Mouse (Mus musculus): ENCODE data around the gene Diras1. TPM values are rescaled to one million over a fixed set of nuclear protein-coding genes. Genes with fewer than 3 reads are reported as not detected.

Gene Diras1
- polyA plus RNA-seq, 1 experiment from 2014 or later = 1.5 TPM

GRCm38 (mm10) chr10:81041458-81042175 is 16.2 kb upstream of the Diras1 start:
- ATAC-seq (replicated peaks; ENCODE audit: low FRiP score) = no peak
- DNase-seq (ENCODE audit: low spot score) = peak; percentile 83
- Histone ChIP-seq H3K36me3 (ENCODE audit: control insufficient read depth, insufficient read depth, low read length) (peaks cover 12% of the 10 kb centered on the region; the same call in 1 of the 2 replicates), H3K4me2 (ENCODE audit: low read depth, low read length, severe bottlenecking) (no peak overlapping the region), H3K27ac (ENCODE audit: low read depth, low read length) (no peak overlapping the region), H3K4me3 (ENCODE audit: low read depth, low read length) (no peak overlapping the region), H3K4me1 (replicated peaks; ENCODE audit: control insufficient read depth, insufficient read depth, low read length) (peaks cover 3% of the 10 kb centered on the region; the same call in 1 of the 2 replicates), H3K9ac (ENCODE audit: low read length) (no peak overlapping the region), H3K9me3 (ENCODE audit: control insufficient read depth, low read length) (no peaks in the 10 kb centered on the region), H3K27me3 (ENCODE audit: control insufficient read depth, insufficient read depth, low read length) (no peaks in the 10 kb centered on the region)
- 37% methylated on average over 13 of the region's 13 CpGs for WGBS

GRCm38 (mm10) chr10:81036988-81037580 is 11.6 kb upstream of the Diras1 start, which contains the start of gene Slc39a3:
Gene Slc39a3 (minus strand): TSS chr10:81037426.
- Histone ChIP-seq H3K4me1 (replicated peaks; ENCODE audit: control insufficient read depth, insufficient read depth, low read length) (peaks cover 3% of the 10 kb centered on the region; the same call in 1 of the 2 replicates), H3K27ac (ENCODE audit: low read depth, low read length) (peak within 1 kb of the TSS; percentile 58; the same call in 1 of the 2 replicates), H3K36me3 (ENCODE audit: control insufficient read depth, insufficient read depth, low read length) (no peaks in the 10 kb centered on the region), H3K27me3 (ENCODE audit: control insufficient read depth, insufficient read depth, low read length) (no peaks in the 10 kb centered on the region), H3K4me2 (ENCODE audit: low read depth, low read length, severe bottlenecking) (peak within 1 kb of the TSS; percentile 49), H3K9me3 (ENCODE audit: control insufficient read depth, low read length) (no peaks in the 10 kb centered on the region), H3K9ac (ENCODE audit: low read length) (peak within 1 kb of the TSS; percentile 72), H3K4me3 (ENCODE audit: low read depth, low read length) (peak within 1 kb of the TSS; percentile 65)
- 1% methylated on average over 33 of the region's 35 CpGs for WGBS
- DNase-seq (ENCODE audit: low spot score) = peak; percentile 99
- peak; percentile 99 for ATAC-seq (replicated peaks; ENCODE audit: low FRiP score)

- DNase-seq (ENCODE audit: low spot score) = no peak
- WGBS = 78% methylated on average over 7 of the region's 7 CpGs
- H3K27me3 ChIP-seq (ENCODE audit: control insufficient read depth, insufficient read depth, low read length) = no peaks in the 10 kb centered on the region
Observed at GRCm38 (mm10) chr10:81036251-81036650, 10.8 kb upstream of the Diras1 start.

GRCm38 (mm10) chr10:81033586-81033985 is 8.1 kb upstream of the Diras1 start:
- no peaks in the 10 kb centered on the region for H3K9me3 ChIP-seq (ENCODE audit: control insufficient read depth, low read length)
- no peaks in the 10 kb centered on the region; the same call in 1 of the 2 replicates for H3K36me3 ChIP-seq (ENCODE audit: control insufficient read depth, insufficient read depth, low read length)
- no peak overlapping the region for H3K4me2 ChIP-seq (ENCODE audit: low read depth, low read length, severe bottlenecking)
- no peak overlapping the region for H3K27ac ChIP-seq (ENCODE audit: low read depth, low read length)
- no peaks in the 10 kb centered on the region for H3K27me3 ChIP-seq (ENCODE audit: control insufficient read depth, insufficient read depth, low read length)
- peaks cover 3% of the 10 kb centered on the region; the same call in 1 of the 2 replicates for H3K4me1 ChIP-seq (replicated peaks; ENCODE audit: control insufficient read depth, insufficient read depth, low read length)
- DNase-seq (ENCODE audit: low spot score) (no peak), ATAC-seq (replicated peaks; ENCODE audit: low FRiP score) (no peak)
- WGBS = 84% methylated on average over 10 of the region's 10 CpGs
- H3K4me3 ChIP-seq (ENCODE audit: low read depth, low read length) = no peak overlapping the region
- H3K9ac ChIP-seq (ENCODE audit: low read length) = no peak overlapping the region

More at GRCm38 (mm10) chr10:81036251-81036650, 10.8 kb upstream of the Diras1 start:
- no peak overlapping the region for H3K27ac ChIP-seq (ENCODE audit: low read depth, low read length)
- H3K4me2 ChIP-seq (ENCODE audit: low read depth, low read length, severe bottlenecking) = no peak overlapping the region
- no peaks in the 10 kb centered on the region for H3K9me3 ChIP-seq (ENCODE audit: control insufficient read depth, low read length)
- peaks cover 3% of the 10 kb centered on the region; the same call in 1 of the 2 replicates for H3K4me1 ChIP-seq (replicated peaks; ENCODE audit: control insufficient read depth, insufficient read depth, low read length)
- H3K36me3 ChIP-seq (ENCODE audit: control insufficient read depth, insufficient read depth, low read length) = no peaks in the 10 kb centered on the region
- no peak for ATAC-seq (replicated peaks; ENCODE audit: low FRiP score)
- H3K9ac ChIP-seq (ENCODE audit: low read length) = no peak overlapping the region
- no peak overlapping the region for H3K4me3 ChIP-seq (ENCODE audit: low read depth, low read length)

- H3K27ac ChIP-seq (ENCODE audit: low read depth, low read length) = no peak overlapping the region
- H3K27me3 ChIP-seq (ENCODE audit: control insufficient read depth, insufficient read depth, low read length) = peaks cover 6% of the 10 kb centered on the region; the same call in 1 of the 2 replicates
- 79% methylated on average over 10 of the region's 10 CpGs for WGBS
- no peaks in the 10 kb centered on the region for H3K9me3 ChIP-seq (ENCODE audit: control insufficient read depth, low read length)
- no peak overlapping the region for H3K9ac ChIP-seq (ENCODE audit: low read length)
- peaks cover 4% of the 10 kb centered on the region; the same call in 1 of the 2 replicates for H3K4me1 ChIP-seq (replicated peaks; ENCODE audit: control insufficient read depth, insufficient read depth, low read length)
- H3K36me3 ChIP-seq (ENCODE audit: control insufficient read depth, insufficient read depth, low read length) = no peaks in the 10 kb centered on the region; the same call in 1 of the 2 replicates
- H3K4me2 ChIP-seq (ENCODE audit: low read depth, low read length, severe bottlenecking) = no peak overlapping the region
- no peak for DNase-seq (ENCODE audit: low spot score)
- ATAC-seq (replicated peaks; ENCODE audit: low FRiP score) = no peak
- H3K4me3 ChIP-seq (ENCODE audit: low read depth, low read length) = no peak overlapping the region
Observed at GRCm38 (mm10) chr10:81029031-81029430, 3.6 kb upstream of the Diras1 start.

- DNase-seq (ENCODE audit: low spot score) (no peak), ATAC-seq (replicated peaks; ENCODE audit: low FRiP score) (no peak)
- Histone ChIP-seq H3K9ac (ENCODE audit: low read length) (no peak overlapping the region), H3K36me3 (ENCODE audit: control insufficient read depth, insufficient read depth, low read length) (no peaks in the 10 kb centered on the region; the same call in 1 of the 2 replicates), H3K4me3 (ENCODE audit: low read depth, low read length) (no peak overlapping the region), H3K27me3 (ENCODE audit: control insufficient read depth, insufficient read depth, low read length) (peaks cover 6% of the 10 kb centered on the region; the same call in 1 of the 2 replicates), H3K4me2 (ENCODE audit: low read depth, low read length, severe bottlenecking) (no peak overlapping the region), H3K4me1 (replicated peaks; ENCODE audit: control insufficient read depth, insufficient read depth, low read length) (peaks cover 4% of the 10 kb centered on the region; the same call in 1 of the 2 replicates), H3K9me3 (ENCODE audit: control insufficient read depth, low read length) (no peaks in the 10 kb centered on the region), H3K27ac (ENCODE audit: low read depth, low read length) (no peak overlapping the region)
Observed at GRCm38 (mm10) chr10:81028219-81028618, 2.8 kb upstream of the Diras1 start.

- 83% methylated on average over 4 of the region's 4 CpGs for WGBS
- no peak overlapping the region for H3K9ac ChIP-seq (ENCODE audit: low read length)
- H3K4me2 ChIP-seq (ENCODE audit: low read depth, low read length, severe bottlenecking) = no peak overlapping the region
- H3K36me3 ChIP-seq (ENCODE audit: control insufficient read depth, insufficient read depth, low read length) = no peaks in the 10 kb centered on the region; the same call in 1 of the 2 replicates
- H3K4me3 ChIP-seq (ENCODE audit: low read depth, low read length) = no peak overlapping the region
- peaks cover 10% of the 10 kb centered on the region; the same call in 1 of the 2 replicates for H3K27me3 ChIP-seq (ENCODE audit: control insufficient read depth, insufficient read depth, low read length)
- no peak overlapping the region for H3K27ac ChIP-seq (ENCODE audit: low read depth, low read length)
- no peak for ATAC-seq (replicated peaks; ENCODE audit: low FRiP score)
- no peaks in the 10 kb centered on the region for H3K9me3 ChIP-seq (ENCODE audit: control insufficient read depth, low read length)
- H3K4me1 ChIP-seq (replicated peaks; ENCODE audit: control insufficient read depth, insufficient read depth, low read length) = peaks cover 4% of the 10 kb centered on the region; the same call in 1 of the 2 replicates
- no peak for DNase-seq (ENCODE audit: low spot score)
Observed at GRCm38 (mm10) chr10:81027331-81027730, 1.9 kb upstream of the Diras1 start.

- no peaks in the 10 kb centered on the region for H3K9me3 ChIP-seq (ENCODE audit: control insufficient read depth, low read length)
- ATAC-seq (replicated peaks; ENCODE audit: low FRiP score) (no peak), DNase-seq (ENCODE audit: low spot score) (no peak)
- H3K27ac ChIP-seq (ENCODE audit: low read depth, low read length) = no peak overlapping the region
- H3K9ac ChIP-seq (ENCODE audit: low read length) = no peak overlapping the region
- H3K4me3 ChIP-seq (ENCODE audit: low read depth, low read length) = no peak overlapping the region
- H3K4me1 ChIP-seq (replicated peaks; ENCODE audit: control insufficient read depth, insufficient read depth, low read length) = peaks cover 4% of the 10 kb centered on the region; the same call in 1 of the 2 replicates
- H3K36me3 ChIP-seq (ENCODE audit: control insufficient read depth, insufficient read depth, low read length) = no peaks in the 10 kb centered on the region; the same call in 1 of the 2 replicates
- H3K27me3 ChIP-seq (ENCODE audit: control insufficient read depth, insufficient read depth, low read length) = peaks cover 10% of the 10 kb centered on the region; the same call in 1 of the 2 replicates
- H3K4me2 ChIP-seq (ENCODE audit: low read depth, low read length, severe bottlenecking) = no peak overlapping the region
- 97% methylated on average over 5 of the region's 5 CpGs for WGBS
Observed at GRCm38 (mm10) chr10:81026857-81027256, 1.4 kb upstream of the Diras1 start.
